Mouse (Mus musculus) heart, embryonic 14.5 days (tissue): ENCODE data around the gene Exoc5. TPM values are rescaled to one million over a fixed set of nuclear protein-coding genes. Genes with fewer than 3 reads are reported as not detected.
"Not testable (repeated sequence)": the region's sequence is repeated elsewhere in the genome, so short reads cannot be mapped to it uniquely, and the experiment has no call there.

Source experiments
- ATAC-seq: fragments of 200-750 bp; cut with Nextera tagmentation; 2 replicates; pipeline ENCODE4 v1.8.0; 2017; ENCODE audit warnings: low read depth, moderate TSS enrichment; ENCODE audit not compliant: insufficient number of reproducible peaks, insufficient read depth, low FRiP score
- H3K27ac ChIP-seq, 2 experiments: fragments of 200-500 bp in 1 of 2; fragments of 300-500 bp in 1 of 2; sonication (generic) in 1 of 2; replicated peaks in 1 of 2; 2 replicates each; pipeline ENCODE4 v1.5.1; 2012 to 2014; ENCODE audit warnings: low read depth in 2 of 2, low read length in 2 of 2, control low read depth in 1 of 2, mild to moderate bottlenecking in 1 of 2, mixed read lengths in 1 of 2; ENCODE audit not compliant: control insufficient read depth in 1 of 2, insufficient read depth in 1 of 2
- H3K27me3 ChIP-seq: fragments of 300-500 bp; sonication (generic); 2 replicates; pipeline ENCODE4 v1.6.1; 2014; ENCODE audit warnings: mild to moderate bottlenecking, low read length, control low read depth; ENCODE audit not compliant: control insufficient read depth, insufficient read depth
- H3K36me3 ChIP-seq: fragments of 300-500 bp; sonication (generic); 2 replicates; pipeline ENCODE4 v1.6.1; 2014; ENCODE audit warnings: mild to moderate bottlenecking, control low read depth, low read length, mixed read lengths; ENCODE audit not compliant: control insufficient read depth, insufficient read depth
- H3K4me1 ChIP-seq, 2 experiments: fragments of 200-500 bp in 1 of 2; fragments of 300-500 bp in 1 of 2; sonication (generic) in 1 of 2; 2 replicates each; pipeline ENCODE4 v1.6.1; 2012 to 2014; ENCODE audit warnings: low read length in 2 of 2, control low read depth in 1 of 2, mixed read lengths in 1 of 2; ENCODE audit not compliant: control insufficient read depth in 2 of 2, insufficient read depth in 2 of 2
- H3K4me2 ChIP-seq: fragments of 300-500 bp; sonication (generic); 2 replicates; pipeline ENCODE4 v1.6.1; 2014; ENCODE audit warnings: mild to moderate bottlenecking, low read length
- H3K4me3 ChIP-seq, 2 experiments: fragments of 200-500 bp in 1 of 2; fragments of 300-500 bp in 1 of 2; sonication (generic) in 1 of 2; 2 replicates each; pipeline ENCODE4 v1.5.1; 2012 to 2014; ENCODE audit warnings: low read length in 2 of 2, mild to moderate bottlenecking in 2 of 2, control low read depth in 1 of 2, low read depth in 1 of 2, moderate library complexity in 1 of 2; ENCODE audit not compliant: control insufficient read depth in 1 of 2, insufficient read depth in 1 of 2
- H3K9ac ChIP-seq: fragments of 300-500 bp; sonication (generic); 2 replicates; pipeline ENCODE4 v1.6.1; 2014; ENCODE audit warnings: mild to moderate bottlenecking, low read length
- H3K9me3 ChIP-seq: fragments of 300-500 bp; sonication (generic); 2 replicates; pipeline ENCODE4 v1.6.1; 2016; ENCODE audit warnings: low read length, control low read depth; ENCODE audit not compliant: control insufficient read depth
- WGBS: fragments of 180-500 bp; shearing (Covaris S2); extraction: QIAGEN DNeasy Blood & Tissue Kit; methylation state at CpG from one replicate; pipeline ENCODE4 v1.1.7; 2014; 5-methylcytosine and 5-hydroxymethylcytosine counted together
- polyA plus RNA-seq: library from polyadenylated mRNA; unstranded; fragments of >200 nt; fragmentation: Nextera tagmentation; extraction: Ambion mirVana; gene quantifications from 2 replicates; pipeline ENCODE4 v1.2.1, GENCODE M21; 2014

The Exoc5 gene
- polyA plus RNA-seq = 42.1 and 44.5 TPM in 2 replicates

DNA sequence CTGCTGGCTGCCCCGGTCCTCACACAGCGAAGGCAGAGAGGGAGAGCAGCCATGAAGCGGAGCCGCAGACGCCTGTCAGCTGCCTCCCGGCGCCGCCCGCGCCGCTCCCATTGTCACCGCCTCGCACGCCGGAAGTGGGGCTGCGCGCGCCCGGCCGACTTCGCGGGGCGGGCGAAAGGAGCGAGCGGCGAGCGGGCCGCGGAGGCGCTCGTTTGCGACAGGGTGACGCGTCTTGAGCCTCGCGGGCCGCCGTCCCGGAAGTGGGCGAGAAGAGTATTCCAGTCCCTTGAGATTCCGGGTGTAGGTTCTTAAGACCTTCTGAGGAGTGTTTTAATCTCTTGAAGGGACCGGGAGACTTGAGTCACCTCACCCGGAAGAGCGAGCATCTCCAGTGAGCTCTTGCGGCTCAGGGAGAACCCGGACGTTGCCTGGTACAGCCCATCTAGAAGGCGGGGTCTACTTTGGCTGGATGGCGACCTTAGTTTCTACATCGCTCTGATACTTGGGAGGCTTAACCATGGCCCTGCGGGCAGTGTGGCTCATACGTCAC, at the start of gene Exoc5:
Gene Exoc5, minus strand, starts transcription at position 380 of the 550 bp plus-strand sequence.
- Histone ChIP-seq H3K27ac (peak within 1 kb of the TSS; percentile 87 to 99), H3K4me3 (peak within 1 kb of the TSS; percentile 59 to 93), H3K4me2 (peak within 1 kb of the TSS; percentile 83), H3K9ac (peak within 1 kb of the TSS; percentile 96), H3K36me3 (no peaks in the 10 kb centered on the region), H3K4me1 (peaks cover 0 to 18% of the 10 kb centered on the region in 2 experiments; a peak in 2 of 4 replicates), H3K27me3 (no peaks in the 10 kb centered on the region), H3K9me3 (no peaks in the 10 kb centered on the region)
- under 1% methylated on average over 39 of the region's 53 CpGs for WGBS
- ATAC-seq = peak; percentile 94

DNA sequence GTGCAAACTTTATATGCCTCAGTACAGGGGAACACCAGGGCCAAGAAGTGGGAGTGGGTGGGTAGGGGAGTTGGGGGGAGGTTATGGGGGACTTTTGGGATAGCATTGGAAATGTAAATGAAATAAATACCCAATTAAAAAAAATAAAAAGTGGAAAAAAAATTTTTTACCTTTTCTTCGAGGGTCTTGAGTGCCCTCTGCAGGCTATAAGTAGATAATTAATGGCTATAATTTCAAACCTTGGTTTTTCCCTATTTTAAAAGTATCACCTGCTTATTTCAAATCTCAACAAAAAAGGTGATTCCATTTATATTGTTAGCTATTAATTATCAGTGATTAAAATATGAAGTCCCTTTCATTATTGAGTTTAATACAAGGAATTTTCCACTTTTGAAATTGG, 25.3 kb upstream of the Exoc5 start:
- not testable (repeated sequence) for H3K9me3 ChIP-seq, H3K27ac ChIP-seq, H3K9ac ChIP-seq, H3K4me1 ChIP-seq, H3K4me3 ChIP-seq, ATAC-seq, H3K4me2 ChIP-seq, H3K27me3 ChIP-seq
- H3K36me3 ChIP-seq = peaks cover 25% of the 10 kb centered on the region
- WGBS = 53% methylated on average over 1 of the region's 1 CpGs

DNA sequence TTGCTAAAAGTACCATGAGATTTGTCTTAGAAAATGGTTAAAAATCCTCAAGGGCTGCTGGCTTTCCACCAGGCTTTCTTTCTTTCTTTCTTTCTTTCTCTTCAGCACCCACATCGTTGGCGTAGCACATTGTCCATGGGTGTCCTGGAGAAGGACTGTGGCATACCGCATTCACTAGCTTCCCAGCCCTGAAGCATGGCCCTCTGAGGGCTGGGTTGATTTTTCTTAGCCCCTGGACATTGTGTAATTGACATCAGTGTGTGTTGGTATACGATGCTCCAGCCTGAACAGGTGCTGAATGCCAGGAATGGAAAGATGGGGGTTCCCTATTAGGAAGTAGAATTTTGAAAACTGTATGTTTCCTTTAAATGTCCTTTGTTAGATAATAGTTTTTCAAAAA, 24.8 kb upstream of the Exoc5 start:
- H3K4me2 ChIP-seq = no peak overlapping the region

DNA sequence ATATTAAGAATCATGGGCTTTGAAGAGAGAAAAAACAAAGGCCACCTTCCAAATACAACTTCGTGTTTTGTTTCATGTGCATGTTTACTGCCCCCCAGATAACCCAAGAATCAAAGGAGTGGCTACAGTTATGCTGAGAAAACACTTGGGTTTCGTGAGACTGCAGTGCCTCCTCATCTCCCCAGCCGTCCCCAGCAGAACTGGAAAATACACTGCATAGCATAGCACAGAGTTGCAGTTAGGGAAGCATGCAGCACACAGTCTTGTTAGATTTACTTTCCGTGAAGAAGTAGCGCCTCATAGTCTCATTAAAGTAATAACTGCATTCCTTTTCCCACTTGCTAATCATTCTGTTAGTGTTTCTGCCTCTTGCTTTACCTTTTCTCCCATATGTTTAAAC, 23.6 kb upstream of the Exoc5 start:
- no peaks in the 10 kb centered on the region for H3K27me3 ChIP-seq
- no peaks in the 10 kb centered on the region for H3K9me3 ChIP-seq
- H3K4me2 ChIP-seq = no peak overlapping the region
- WGBS = 66% methylated on average over 5 of the region's 5 CpGs
- ATAC-seq = no peak
- H3K9ac ChIP-seq = no peak overlapping the region
- H3K4me1 ChIP-seq = no peaks in the 10 kb centered on the region
- H3K27ac ChIP-seq = no peak overlapping the region
- H3K4me3 ChIP-seq = no peak overlapping the region
- peaks cover 33% of the 10 kb centered on the region for H3K36me3 ChIP-seq

More for the DNA sequence above, 24.8 kb upstream of the Exoc5 start:
- 94% methylated on average over 4 of the region's 4 CpGs for WGBS
- no peak overlapping the region for H3K27ac ChIP-seq
- no peaks in the 10 kb centered on the region for H3K27me3 ChIP-seq
- peaks cover 30% of the 10 kb centered on the region for H3K36me3 ChIP-seq
- no peak for ATAC-seq
- no peaks in the 10 kb centered on the region for H3K9me3 ChIP-seq
- no peak overlapping the region for H3K4me3 ChIP-seq
- H3K9ac ChIP-seq = no peak overlapping the region
- no peaks in the 10 kb centered on the region for H3K4me1 ChIP-seq

DNA sequence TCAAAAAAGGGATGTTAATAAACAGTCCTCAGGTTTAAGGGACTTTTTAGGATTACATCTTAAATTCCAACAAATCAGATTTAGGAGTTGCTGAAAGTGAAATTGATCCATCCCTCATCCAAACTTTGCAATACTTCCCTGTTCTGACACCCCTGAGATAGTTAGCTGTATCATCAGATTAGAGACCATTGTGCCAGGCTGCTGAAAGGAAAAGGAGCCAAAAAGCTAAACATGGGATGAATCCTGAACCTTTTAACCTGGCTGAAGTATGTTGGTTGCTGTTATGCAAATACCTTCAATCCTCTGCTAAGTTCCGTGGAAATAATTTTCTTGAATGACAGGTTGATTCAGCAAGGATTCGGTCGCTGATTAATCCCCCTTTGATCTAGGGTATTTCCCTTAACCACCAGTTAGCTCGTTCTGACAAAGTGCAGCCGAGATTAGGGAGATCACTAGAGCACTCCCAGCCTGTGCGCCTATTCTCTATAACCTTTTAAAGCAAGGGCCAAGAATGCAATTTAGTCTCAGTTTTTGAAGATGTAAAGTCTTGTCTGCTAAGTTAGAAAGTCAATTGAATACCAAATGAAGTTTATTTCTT, 23.1 kb upstream of the Exoc5 start:
- no peaks in the 10 kb centered on the region for H3K27me3 ChIP-seq
- H3K4me3 ChIP-seq = no peak overlapping the region
- no peaks in the 10 kb centered on the region for H3K9me3 ChIP-seq
- ATAC-seq = no peak
- H3K36me3 ChIP-seq = peaks cover 36% of the 10 kb centered on the region
- 35% methylated on average over 6 of the region's 6 CpGs for WGBS
- no peak overlapping the region for H3K4me2 ChIP-seq
- H3K4me1 ChIP-seq = no peaks in the 10 kb centered on the region
- H3K9ac ChIP-seq = no peak overlapping the region
- no peak overlapping the region for H3K27ac ChIP-seq

DNA sequence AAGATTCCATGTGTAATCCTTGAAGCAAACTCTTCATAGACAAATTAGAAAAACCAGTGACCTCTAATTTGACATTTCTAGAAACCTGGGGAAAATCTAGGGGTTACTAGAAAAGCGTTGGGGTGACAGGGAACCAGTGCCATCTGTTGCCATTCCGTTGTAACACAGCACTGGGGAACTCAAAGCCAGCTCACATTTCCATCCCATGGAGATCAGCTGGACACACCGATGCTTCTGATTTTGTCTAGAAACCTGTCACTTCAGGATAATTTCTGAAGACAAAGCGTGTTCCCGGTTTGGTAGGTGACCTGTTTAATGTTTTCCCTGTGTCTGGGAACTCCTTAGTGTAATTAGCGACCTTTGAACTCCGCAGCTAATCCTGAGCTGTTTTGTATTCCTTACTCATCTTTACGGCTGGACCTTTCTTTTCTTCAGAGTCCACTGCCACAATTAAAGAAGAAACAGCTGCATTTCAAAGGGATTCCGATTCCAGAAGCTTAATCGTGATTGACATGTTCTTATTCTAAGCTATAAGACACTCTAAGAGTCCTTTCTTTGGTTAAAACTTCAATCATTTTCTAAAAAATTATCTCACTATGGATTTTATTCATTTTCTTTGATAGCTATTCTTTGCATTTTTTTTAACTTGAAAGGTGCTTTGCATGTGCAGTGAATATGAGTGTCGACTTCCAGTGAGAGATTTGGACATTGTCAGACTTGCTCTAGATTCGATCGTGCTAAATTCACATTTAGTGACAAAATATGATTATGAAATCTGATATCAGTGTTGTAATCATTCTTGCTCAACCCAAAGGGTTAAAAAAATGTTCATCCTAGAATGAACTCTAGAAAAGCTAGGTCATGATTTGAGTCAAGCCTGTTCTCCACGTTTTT, 21.9 kb upstream of the Exoc5 start:
- Histone ChIP-seq H3K27ac (no peak overlapping the region), H3K27me3 (no peaks in the 10 kb centered on the region)

DNA sequence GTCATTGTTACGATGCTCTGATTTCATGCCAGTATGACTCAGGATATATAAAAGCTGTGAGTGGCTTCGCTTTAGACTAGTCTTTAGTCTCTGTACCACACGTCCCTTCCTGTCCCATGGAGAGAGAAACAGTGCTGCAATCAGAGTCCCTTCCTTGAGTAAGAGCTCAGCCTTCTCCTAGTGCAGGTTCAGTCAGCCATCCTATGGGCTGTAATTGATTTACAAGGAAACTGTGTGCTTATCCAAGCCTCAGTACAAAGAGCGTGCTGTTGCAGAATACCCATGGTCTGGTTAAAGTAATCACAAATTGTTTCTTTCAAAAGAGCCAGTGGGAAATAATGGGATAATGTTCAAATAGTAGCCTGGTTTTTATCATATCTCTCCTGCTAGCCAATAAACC, 20.1 kb upstream of the Exoc5 start:
- H3K4me1 ChIP-seq = no peaks in the 10 kb centered on the region
- H3K4me2 ChIP-seq = no peak overlapping the region
- no peaks in the 10 kb centered on the region for H3K9me3 ChIP-seq
- H3K36me3 ChIP-seq = peaks cover 48% of the 10 kb centered on the region
- no peak overlapping the region for H3K4me3 ChIP-seq
- no peak for ATAC-seq
- no peak overlapping the region for H3K27ac ChIP-seq
- no peaks in the 10 kb centered on the region for H3K27me3 ChIP-seq
- H3K9ac ChIP-seq = no peak overlapping the region
- WGBS = 87% methylated on average over 4 of the region's 4 CpGs

More for the DNA sequence above, 21.9 kb upstream of the Exoc5 start:
- Histone ChIP-seq H3K36me3 (peaks cover 42% of the 10 kb centered on the region), H3K4me2 (no peak overlapping the region), H3K4me1 (no peaks in the 10 kb centered on the region), H3K4me3 (no peak overlapping the region), H3K9me3 (no peaks in the 10 kb centered on the region), H3K9ac (no peak overlapping the region)
- WGBS = 83% methylated on average over 14 of the region's 14 CpGs
- no peak for ATAC-seq
